Mouse (Mus musculus): Measurements from ENCODE around the gene Galnt14. TPM values are rescaled to one million over a fixed set of nuclear protein-coding genes. Genes with fewer than 3 reads are reported as not detected.

Gene Galnt14
- polyA plus RNA-seq, 1 experiment = 7.6 TPM

DNA sequence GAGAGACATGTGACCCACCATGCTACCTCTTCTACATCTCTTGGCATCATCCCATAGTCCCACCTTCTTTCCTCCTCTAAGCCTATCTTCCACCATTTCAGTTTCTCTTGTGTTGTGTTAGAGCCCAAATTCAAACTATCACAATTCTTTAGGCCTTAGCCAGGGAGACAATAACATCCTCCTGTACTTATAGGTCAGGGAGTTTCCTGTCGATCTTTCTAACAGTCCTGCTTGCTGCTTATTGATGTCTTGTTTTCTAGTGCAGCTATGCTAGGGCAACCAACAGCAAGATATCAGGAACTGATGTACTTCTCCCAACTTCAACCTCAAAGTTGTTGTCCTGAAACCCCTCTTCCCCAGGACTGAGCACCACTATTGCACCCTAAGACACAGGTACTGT, 195.4 kb downstream of the Galnt14 start:
- no peak overlapping the region for H3K27ac ChIP-seq (ENCODE audit: insufficient read depth, low read length)
- WGBS = 83% methylated on average over 1 of the region's 1 CpGs
- H3K4me1 ChIP-seq (ENCODE audit: control insufficient read depth, insufficient read depth, low read length) = no peaks in the 10 kb centered on the region
- no peak for DNase-seq
- no peak overlapping the region for H3K4me3 ChIP-seq (replicated peaks; ENCODE audit: insufficient read depth, low read depth, low read length)
- no peaks in the 10 kb centered on the region for H3K27me3 ChIP-seq (ENCODE audit: control insufficient read depth, insufficient read depth, low read length)
- TF ChIP-seq POLR2A (IDR thresholded peaks at IDR 0.05; ENCODE audit: borderline replicate concordance, insufficient read depth, low read length) (no peak), CTCF (IDR thresholded peaks at IDR 0.05; ENCODE audit: borderline replicate concordance, insufficient read depth, low read depth, low read length) (no peak)

DNA sequence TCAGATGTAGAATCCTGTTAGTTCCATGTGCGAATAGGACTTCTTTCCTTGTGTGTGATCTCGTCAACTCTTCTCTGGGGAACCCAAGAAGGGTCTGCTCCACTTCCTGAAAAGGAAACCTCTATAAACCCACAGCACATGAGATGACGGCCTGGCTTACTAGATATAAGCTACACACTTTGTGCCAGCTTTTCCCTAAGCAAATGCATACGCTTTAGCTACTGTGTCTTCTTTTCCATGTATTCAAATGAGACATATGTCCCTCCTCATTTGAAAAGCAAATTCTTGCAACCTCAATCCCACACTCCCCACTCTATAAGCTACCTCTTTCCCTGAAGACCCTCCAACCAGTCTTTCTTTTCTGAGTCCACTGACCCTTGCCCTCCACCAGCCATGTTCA, 196.0 kb downstream of the Galnt14 start:
- no peak for TF ChIP-seq POLR2A (IDR thresholded peaks at IDR 0.05; ENCODE audit: borderline replicate concordance, insufficient read depth, low read length)
- TF ChIP-seq CTCF (IDR thresholded peaks at IDR 0.05; ENCODE audit: borderline replicate concordance, insufficient read depth, low read depth, low read length) = no peak
- H3K4me3 ChIP-seq (replicated peaks; ENCODE audit: insufficient read depth, low read depth, low read length) = no peak overlapping the region
- whole genome bisulfite sequencing = 91% methylated on average over 4 of the region's 4 CpGs
- no peaks in the 10 kb centered on the region for H3K27me3 ChIP-seq (ENCODE audit: control insufficient read depth, insufficient read depth, low read length)
- H3K4me1 ChIP-seq (ENCODE audit: control insufficient read depth, insufficient read depth, low read length) = no peaks in the 10 kb centered on the region
- H3K27ac ChIP-seq (ENCODE audit: insufficient read depth, low read length) = no peak overlapping the region
- no peak for DNase-seq

DNA sequence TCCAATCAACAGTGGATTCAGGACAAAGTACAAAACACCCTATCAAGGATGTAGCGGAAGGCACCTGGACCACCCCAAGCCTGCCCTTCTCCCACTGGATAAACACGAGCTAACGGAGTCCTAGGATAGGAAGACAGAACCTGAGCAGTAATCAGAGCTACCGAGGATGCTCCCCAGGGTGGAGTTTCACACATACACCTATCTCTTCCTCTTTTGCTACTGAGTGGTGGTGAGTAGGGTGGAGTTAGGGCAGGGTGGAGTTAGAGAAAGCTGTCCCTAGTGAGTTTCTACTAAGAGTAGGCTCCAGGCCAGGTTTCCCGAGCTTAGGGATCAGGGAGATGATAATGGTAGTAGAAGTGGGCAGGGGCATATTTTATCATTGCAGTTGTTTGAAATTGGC, 197.4 kb downstream of the Galnt14 start:
- 77% methylated on average over 5 of the region's 5 CpGs for WGBS
- H3K27ac ChIP-seq (ENCODE audit: insufficient read depth, low read length) = no peak overlapping the region
- no peak for DNase-seq
- H3K27me3 ChIP-seq (ENCODE audit: control insufficient read depth, insufficient read depth, low read length) = no peaks in the 10 kb centered on the region
- TF ChIP-seq CTCF (IDR thresholded peaks at IDR 0.05; ENCODE audit: borderline replicate concordance, insufficient read depth, low read depth, low read length) (no peak), POLR2A (IDR thresholded peaks at IDR 0.05; ENCODE audit: borderline replicate concordance, insufficient read depth, low read length) (no peak)
- H3K4me3 ChIP-seq (replicated peaks; ENCODE audit: insufficient read depth, low read depth, low read length) = no peak overlapping the region
- H3K4me1 ChIP-seq (ENCODE audit: control insufficient read depth, insufficient read depth, low read length) = no peaks in the 10 kb centered on the region

DNA sequence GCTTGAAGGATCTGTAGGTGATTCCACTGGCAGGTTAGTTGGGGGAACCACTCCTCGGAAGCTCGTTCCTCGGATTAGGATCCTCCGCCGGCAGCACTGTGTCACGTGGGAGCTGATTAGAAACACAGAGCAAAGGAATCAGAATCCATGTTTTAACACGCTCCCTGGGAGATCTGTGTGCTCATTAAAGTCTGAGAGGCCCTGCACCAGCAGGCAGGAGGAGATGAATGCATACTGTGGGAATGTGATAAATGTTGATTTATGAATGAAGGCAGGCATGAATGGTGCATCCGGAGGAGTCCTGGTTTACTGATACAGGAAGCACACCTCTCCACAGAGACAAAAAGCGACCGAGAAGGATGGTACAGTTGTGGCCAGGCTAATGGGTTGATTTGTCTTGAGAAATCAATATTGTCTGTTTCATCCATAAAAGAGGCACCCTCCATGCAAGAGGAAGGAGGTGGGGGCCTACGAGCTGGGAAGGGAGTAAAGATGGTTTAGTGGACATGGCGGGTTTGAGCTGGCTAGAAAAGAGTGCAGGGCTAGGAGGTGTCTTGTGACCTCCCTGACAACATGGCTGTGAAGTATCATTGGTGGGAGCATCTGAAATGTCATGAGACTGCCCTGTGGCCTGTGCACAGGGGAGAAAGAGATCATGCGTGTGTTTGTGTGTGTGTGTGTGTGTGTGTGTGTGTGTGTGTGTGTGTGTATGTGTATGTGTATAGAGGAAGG, 202.3 kb downstream of the Galnt14 start:
- TF ChIP-seq CTCF (IDR thresholded peaks at IDR 0.05; ENCODE audit: borderline replicate concordance, insufficient read depth, low read depth, low read length) (no peak), POLR2A (IDR thresholded peaks at IDR 0.05; ENCODE audit: borderline replicate concordance, insufficient read depth, low read length) (no peak)
- H3K4me3 ChIP-seq (replicated peaks; ENCODE audit: insufficient read depth, low read depth, low read length) = no peak overlapping the region
- WGBS = 46% methylated on average over 13 of the region's 13 CpGs
- DNase-seq = no peak
- H3K4me1 ChIP-seq (ENCODE audit: control insufficient read depth, insufficient read depth, low read length) = no peaks in the 10 kb centered on the region; the same call in 1 of the 2 replicates
- no peaks in the 10 kb centered on the region for H3K27me3 ChIP-seq (ENCODE audit: control insufficient read depth, insufficient read depth, low read length)
- no peak overlapping the region for H3K27ac ChIP-seq (ENCODE audit: insufficient read depth, low read length)

DNA sequence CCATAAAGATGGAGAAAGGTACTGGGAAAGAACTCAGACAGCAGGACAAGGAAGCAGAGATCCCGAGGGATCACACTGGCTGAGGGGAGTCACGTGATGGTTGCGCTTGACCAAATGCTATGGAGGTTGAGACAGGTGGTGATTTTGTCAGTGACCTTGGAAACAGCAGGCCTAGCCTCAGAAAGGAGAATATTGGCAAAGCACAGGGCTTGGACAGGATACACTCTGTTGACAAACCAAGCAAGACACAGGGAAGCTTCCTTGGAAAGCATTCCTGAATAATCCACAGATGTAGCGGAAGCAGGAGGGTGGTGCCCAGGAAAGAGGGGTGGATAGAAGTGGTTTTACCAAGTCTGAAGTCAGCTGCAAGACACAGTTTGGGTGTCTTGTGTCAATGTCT, 206.1 kb downstream of the Galnt14 start:
- 34% methylated on average over 4 of the region's 4 CpGs for WGBS
- DNase-seq = peak in 1 of 2 experiments; percentile 2
- Histone ChIP-seq H3K27ac (ENCODE audit: insufficient read depth, low read length) (no peak overlapping the region), H3K27me3 (ENCODE audit: control insufficient read depth, insufficient read depth, low read length) (no peaks in the 10 kb centered on the region), H3K4me1 (ENCODE audit: control insufficient read depth, insufficient read depth, low read length) (no peaks in the 10 kb centered on the region; the same call in 1 of the 2 replicates), H3K4me3 (replicated peaks; ENCODE audit: insufficient read depth, low read depth, low read length) (no peak overlapping the region)
- TF ChIP-seq CTCF (IDR thresholded peaks at IDR 0.05; ENCODE audit: borderline replicate concordance, insufficient read depth, low read depth, low read length) (no peak), POLR2A (IDR thresholded peaks at IDR 0.05; ENCODE audit: borderline replicate concordance, insufficient read depth, low read length) (no peak)

DNA sequence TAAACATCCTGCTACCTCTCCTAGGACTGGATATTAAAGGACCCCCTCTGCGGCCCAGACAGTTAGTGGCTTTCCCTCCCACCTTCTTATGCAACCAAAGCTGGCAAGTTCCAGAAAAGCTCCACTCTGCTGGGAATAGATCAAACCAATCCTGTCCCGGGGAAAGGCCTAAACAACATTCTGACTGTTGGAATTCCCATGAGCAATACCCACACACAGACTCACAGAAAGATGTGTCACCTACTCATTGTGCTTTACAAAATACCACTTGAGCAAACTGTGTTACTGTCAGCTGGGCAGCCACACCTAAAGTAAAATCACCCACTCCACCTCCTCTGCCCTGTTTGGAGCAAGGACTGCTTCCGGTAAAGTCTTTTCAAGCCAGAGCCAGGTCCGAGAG, 207.6 kb downstream of the Galnt14 start:
- no peak for DNase-seq
- 89% methylated on average over 4 of the region's 4 CpGs for WGBS
- H3K4me1 ChIP-seq (ENCODE audit: control insufficient read depth, insufficient read depth, low read length) = no peaks in the 10 kb centered on the region; the same call in 1 of the 2 replicates
- no peaks in the 10 kb centered on the region for H3K27me3 ChIP-seq (ENCODE audit: control insufficient read depth, insufficient read depth, low read length)
- H3K4me3 ChIP-seq (replicated peaks; ENCODE audit: insufficient read depth, low read depth, low read length) = no peak overlapping the region
- no peak overlapping the region for H3K27ac ChIP-seq (ENCODE audit: insufficient read depth, low read length)
- TF ChIP-seq POLR2A (IDR thresholded peaks at IDR 0.05; ENCODE audit: borderline replicate concordance, insufficient read depth, low read length) (no peak), CTCF (IDR thresholded peaks at IDR 0.05; ENCODE audit: borderline replicate concordance, insufficient read depth, low read depth, low read length) (no peak)

DNA sequence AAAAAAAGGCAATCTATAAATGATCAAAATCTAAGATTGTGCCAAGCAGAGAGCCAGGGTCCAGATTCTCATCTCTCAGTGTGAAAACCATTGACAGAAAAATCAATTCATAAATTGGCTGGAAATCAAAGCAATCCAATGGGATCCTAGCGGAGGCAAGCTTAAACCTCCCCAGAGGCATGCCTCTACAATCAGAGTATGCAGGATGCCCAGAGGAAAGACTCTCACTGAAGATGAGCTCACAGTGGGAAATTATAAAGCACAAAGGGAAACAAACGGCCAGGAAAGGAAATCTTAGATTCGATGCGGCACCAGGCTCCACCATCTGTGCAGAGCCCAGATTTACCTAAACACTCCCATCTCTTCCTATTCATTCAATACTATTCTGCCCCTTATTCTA, 220.7 kb downstream of the Galnt14 start:
- no peak overlapping the region for H3K27ac ChIP-seq (ENCODE audit: insufficient read depth, low read length)
- TF ChIP-seq POLR2A (IDR thresholded peaks at IDR 0.05; ENCODE audit: borderline replicate concordance, insufficient read depth, low read length) (no peak), CTCF (IDR thresholded peaks at IDR 0.05; ENCODE audit: borderline replicate concordance, insufficient read depth, low read depth, low read length) (no peak)
- no peak for DNase-seq
- H3K4me1 ChIP-seq (ENCODE audit: control insufficient read depth, insufficient read depth, low read length) = no peaks in the 10 kb centered on the region
- WGBS = 50% methylated on average over 4 of the region's 4 CpGs
- no peaks in the 10 kb centered on the region for H3K27me3 ChIP-seq (ENCODE audit: control insufficient read depth, insufficient read depth, low read length)
- no peak overlapping the region for H3K4me3 ChIP-seq (replicated peaks; ENCODE audit: insufficient read depth, low read depth, low read length)

DNA sequence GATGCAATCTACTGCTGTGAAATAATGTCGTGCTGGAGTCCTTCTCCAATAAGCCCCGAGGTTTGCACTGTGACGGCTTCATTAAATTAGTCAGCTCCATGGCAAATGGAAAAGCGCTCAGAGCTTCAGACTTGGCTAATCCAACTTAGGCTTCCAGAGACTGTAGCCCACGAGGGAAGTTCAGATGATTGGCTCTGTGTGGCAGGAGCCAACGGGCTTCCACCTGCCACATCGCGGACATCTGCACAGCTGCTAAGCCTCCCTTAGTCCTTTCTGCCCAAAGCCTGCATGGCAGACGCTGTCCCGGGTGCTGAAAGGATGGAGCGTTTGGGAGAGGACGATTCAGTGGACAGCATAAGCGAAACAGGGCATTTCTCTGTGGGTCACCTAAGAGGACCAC, 222.5 kb downstream of the Galnt14 start:
- 7% methylated on average over 13 of the region's 13 CpGs for WGBS
- H3K4me3 ChIP-seq (replicated peaks; ENCODE audit: insufficient read depth, low read depth, low read length) = no peak overlapping the region
- no peak for DNase-seq
- no peaks in the 10 kb centered on the region; the same call in 1 of the 2 replicates for H3K4me1 ChIP-seq (ENCODE audit: control insufficient read depth, insufficient read depth, low read length)
- no peak overlapping the region for H3K27ac ChIP-seq (ENCODE audit: insufficient read depth, low read length)
- no peaks in the 10 kb centered on the region for H3K27me3 ChIP-seq (ENCODE audit: control insufficient read depth, insufficient read depth, low read length)
- TF ChIP-seq POLR2A (IDR thresholded peaks at IDR 0.05; ENCODE audit: borderline replicate concordance, insufficient read depth, low read length) (no peak), CTCF (IDR thresholded peaks at IDR 0.05; ENCODE audit: borderline replicate concordance, insufficient read depth, low read depth, low read length) (no peak)

Data from cerebellum, adult 2 months (tissue).